Mouse (Mus musculus): ENCODE data around the gene Fbxw11.

Fbxw11 gene

GRCm38 (mm10) chr11:32733195-32733594 lies 90.7 kb downstream of the Fbxw11 start:
- in situ Hi-C loops (cut with MboI; ENCODE audit: unreplicated experiment in 2 of 2): no loop called here

DNA sequence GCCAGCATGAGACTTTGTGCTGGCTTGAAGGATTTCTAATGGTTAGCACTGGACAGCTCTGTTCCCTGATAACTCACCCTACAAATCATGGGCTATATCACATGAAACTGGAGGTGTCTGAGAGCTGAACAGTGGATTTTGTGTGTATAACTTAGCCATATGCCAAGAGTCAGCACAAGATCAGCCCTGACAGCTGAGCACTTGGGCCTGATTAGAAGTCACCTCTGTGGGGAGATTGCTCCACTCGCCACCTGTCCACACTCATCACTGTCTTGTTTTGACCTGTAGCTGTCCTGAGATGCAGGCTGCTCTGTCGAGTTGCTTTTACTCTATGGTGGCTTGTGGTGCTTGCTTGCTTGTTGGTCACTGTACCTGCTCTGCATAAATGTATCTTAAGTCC lies 93.8 kb downstream of the Fbxw11 start:
- in situ Hi-C loops (cut with MboI; ENCODE audit: unreplicated experiment in 2 of 2): no loop called here

DNA sequence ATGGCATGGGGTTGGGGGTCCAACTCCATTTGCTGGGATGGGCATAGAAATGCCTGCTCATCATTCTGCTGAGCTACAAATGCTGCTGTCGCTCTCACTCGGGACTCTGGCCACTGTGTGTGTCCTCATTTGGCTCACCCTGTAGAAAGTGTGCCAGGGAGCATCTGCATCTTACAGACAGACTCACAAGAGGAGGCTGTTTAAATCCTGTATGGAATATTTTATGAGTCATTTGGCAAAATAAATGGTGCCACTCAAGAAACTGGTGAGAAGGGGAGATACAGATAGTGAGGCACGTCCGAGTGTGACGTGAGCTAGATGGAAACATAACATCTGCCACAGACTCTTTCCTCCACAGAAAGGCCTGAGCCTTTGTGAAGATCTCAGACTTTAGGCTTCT lies 95.2 kb downstream of the Fbxw11 start:
- in situ Hi-C loops (cut with MboI; ENCODE audit: unreplicated experiment in 2 of 2): no loop called here

DNA sequence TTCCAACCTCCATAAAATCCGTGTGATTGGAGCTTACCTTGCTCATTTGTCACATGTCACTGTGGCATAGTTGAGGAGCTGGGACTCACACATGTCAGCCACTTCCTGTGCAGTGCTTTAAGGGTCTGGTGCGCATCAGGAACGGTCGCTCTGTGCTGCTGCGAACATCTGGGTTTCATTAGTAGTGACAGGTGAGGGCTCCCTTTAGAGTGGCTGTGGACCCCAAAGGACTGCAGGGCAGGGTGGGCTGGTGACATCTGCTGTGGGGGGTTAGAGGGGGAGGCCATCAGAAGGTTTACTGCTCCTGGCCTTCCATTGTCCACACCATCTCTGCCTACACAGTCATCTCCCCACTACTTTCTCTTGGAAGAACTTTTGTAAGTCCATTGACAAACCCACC lies 101.4 kb downstream of the Fbxw11 start:
- in situ Hi-C loops (cut with MboI; ENCODE audit: unreplicated experiment in 2 of 2): no loop called here

- in situ Hi-C loops (cut with MboI; ENCODE audit: unreplicated experiment in 2 of 2): no loop called here
These were observed 101.9 kb downstream of the Fbxw11 start for GRCm38 (mm10) chr11:32744463-32744862.

DNA sequence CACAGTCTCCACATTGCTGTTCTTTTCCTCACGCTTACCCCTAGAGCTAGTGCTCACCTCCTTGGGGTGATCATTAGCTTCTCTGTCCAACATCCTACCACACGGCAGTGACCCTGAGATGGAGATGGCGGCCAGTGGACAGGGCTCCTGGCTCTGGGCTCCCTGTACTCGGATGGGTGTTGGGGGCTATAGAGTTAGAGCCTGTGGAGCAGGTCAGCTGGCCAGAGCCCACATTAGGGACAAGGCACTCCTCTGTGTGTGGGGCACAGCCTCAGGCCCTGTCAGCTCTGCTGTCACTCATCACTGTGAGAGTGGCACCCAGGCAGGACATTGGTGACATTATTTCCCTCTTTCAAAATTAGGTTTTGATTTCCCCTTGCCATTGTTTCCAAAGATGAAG lies 102.9 kb downstream of the Fbxw11 start:
- in situ Hi-C loops (cut with MboI; ENCODE audit: unreplicated experiment in 2 of 2): no loop called here

DNA sequence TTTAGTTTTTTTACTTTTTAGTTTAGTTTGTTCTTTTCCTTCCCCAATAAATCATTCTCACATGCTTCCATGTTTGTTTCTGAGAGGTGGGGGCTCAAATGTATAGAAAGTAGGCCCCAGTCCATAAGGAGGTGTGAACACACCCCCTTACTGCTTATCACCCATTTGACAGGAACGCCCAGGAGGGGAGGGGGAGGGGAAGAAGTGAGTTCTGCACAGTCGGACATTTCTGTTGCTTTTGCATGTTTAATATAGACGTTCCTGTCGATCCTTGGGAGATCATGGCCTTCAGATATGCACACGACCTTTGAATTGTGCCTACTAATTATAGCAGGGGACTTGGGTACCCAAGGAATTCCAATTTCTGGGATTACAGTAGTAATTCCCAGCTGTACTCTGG lies 103.5 kb downstream of the Fbxw11 start:
- in situ Hi-C loops (cut with MboI; ENCODE audit: unreplicated experiment in 2 of 2): no loop called here

GRCm38 (mm10) chr11:32746475-32746874 lies 104.0 kb downstream of the Fbxw11 start:
- in situ Hi-C loops (cut with MboI; ENCODE audit: unreplicated experiment in 2 of 2): no loop called here

DNA sequence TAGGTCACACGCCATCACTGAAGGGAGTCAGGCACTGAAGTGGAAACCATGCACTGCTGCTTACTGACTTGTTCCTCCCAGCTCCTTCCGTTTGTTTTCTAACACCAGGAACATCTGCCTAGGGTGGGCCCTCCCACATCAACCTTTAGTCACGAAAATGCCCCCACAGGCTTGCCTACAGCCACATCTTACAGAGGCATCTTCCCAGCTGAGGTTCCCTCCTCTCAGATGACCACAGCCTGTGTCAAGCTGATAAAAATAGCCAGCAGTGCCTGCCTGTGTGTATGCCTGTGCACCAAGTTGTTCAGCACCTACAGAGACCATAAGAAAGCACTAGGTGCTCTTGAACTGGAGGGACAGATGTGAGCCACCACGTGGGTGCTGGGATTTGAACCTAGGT lies 106.3 kb downstream of the Fbxw11 start:
- in situ Hi-C loops (cut with MboI; ENCODE audit: unreplicated experiment in 2 of 2): no loop called here

GRCm38 (mm10) chr11:32751863-32752594 lies 109.5 kb downstream of the Fbxw11 start:
- in situ Hi-C loops (cut with MboI; ENCODE audit: unreplicated experiment in 2 of 2): no loop called here

DNA sequence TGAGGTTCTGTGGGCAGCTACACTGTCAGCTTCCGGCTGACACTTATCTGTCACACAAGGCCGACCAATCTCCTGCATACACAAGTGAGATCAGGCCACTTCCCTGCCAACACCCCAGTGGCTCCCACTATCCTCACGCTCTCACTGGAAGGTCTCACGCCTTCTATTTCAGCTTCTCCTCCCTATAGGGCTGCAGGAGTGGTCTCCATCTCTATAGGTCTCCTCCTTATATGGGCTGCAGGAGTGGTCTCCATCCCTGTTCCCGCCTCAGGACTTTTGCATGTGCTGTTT lies 110.0 kb downstream of the Fbxw11 start:
- in situ Hi-C loops (cut with MboI; ENCODE audit: unreplicated experiment in 2 of 2): no loop called here

DNA sequence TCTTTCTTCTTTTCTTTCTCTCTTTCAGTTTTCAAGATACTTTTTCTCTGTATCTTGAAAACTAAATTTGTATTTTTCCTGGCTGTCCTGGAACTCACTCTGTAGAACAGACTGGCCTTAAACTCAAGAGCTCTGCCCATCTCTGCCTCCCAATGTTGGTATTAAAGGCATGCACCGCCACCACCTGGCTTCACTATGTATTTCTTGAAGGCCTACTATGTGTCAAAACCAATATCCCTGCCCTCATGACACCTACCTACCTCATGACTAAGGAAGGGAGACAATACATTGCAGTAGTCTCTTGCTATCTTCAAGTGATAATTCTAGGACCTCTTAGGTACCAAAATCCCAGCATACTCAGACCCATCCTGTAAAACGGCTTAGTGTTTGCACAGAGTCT lies 110.8 kb downstream of the Fbxw11 start:
- in situ Hi-C loops (cut with MboI; ENCODE audit: unreplicated experiment in 2 of 2): no loop called here

DNA sequence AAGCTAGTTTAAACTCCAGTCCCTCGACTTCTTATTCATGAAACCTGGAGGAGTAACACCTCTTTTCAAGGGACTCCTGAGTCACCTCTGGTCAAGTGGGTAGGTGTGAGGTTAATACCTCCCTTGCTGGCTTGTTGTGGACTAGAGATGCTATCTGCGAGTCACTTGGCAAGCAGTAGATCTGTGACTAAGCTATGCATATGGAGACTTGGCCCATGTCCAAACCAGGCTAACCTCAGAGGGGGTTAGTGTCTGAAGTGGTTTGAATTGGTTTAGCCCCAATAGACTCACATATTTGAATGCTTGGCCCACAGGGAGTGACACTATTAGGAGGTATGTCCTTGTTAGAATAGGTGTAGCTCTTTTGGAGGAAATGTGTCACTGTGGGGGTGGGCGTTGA lies 120.2 kb downstream of the Fbxw11 start:
- in situ Hi-C loops (cut with MboI; ENCODE audit: unreplicated experiment in 2 of 2): no loop called here

- in situ Hi-C loops (cut with MboI; ENCODE audit: unreplicated experiment in 2 of 2): no loop called here
These were observed 125.1 kb downstream of the Fbxw11 start for GRCm38 (mm10) chr11:32767496-32768230.

DNA sequence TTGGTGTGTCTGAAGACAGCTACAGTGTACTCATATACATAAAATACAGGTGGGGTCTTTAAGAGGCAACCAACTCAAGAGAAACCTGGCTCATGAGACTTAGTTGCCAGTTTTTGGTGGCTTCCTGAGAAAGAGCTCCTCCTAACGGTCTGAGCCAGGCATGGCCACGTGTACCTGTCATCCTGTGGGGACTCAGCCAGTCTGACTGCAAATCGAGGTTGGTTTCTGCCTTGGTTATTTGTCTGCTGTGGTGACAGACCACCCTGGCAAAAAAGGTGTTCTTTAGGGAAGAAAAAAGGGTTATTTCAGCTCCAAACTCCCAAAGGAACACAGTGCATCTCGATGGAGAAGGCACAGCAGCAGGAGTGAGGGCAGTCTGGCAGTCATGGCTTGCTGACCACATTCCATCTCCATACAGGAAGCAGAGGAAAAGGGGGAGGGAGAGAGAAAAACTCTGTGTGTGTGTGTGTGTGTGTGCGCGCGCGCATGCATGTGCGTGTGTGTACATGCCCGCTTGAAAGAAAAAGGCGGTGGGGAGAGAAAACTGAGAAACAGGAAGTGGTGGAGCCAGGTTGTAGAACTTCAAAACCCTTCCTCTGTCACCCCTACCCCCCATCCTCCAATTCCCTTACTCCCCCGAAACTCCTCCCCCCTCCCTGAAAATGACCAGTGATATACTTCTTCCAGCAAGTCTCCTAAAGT lies 126.3 kb downstream of the Fbxw11 start:
- in situ Hi-C loops (cut with MboI; ENCODE audit: unreplicated experiment in 2 of 2): no loop called here

DNA sequence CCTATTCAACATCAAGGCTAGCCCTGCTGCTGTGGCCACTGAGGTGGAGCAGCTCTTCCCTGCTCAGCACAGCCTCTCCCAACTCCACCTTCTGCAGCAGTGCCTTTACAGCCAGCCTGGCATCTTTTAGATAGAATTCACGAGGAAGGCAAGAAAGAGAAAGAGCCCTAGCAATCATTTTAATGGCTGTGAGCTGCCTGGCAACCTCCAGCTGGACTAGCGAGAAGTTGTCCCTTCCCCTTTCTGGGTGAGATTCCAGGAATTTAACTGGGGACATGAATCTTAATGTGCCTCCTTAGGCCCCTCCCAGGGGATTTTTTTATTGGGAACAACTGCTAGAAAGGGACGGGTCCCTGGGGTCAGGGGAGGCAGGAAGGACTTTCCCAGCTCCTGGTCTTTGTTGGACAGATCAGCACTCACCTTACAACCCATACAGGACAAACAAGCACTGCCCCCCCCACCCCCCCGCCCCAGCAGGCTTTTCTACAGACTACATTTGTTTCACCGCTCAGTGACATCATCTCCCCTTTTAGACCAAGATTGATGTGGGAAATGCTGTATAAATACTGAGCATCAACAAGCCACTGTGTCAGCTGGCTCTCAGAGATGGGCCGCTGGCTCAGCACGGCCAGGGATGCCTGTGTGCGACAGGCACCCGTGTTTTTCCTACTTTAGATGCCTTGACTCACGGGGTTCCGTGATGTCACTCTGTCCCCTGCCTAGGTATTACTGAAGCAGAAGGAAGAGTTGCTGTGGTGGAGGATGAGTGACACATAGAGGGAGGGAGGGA lies 138.4 kb downstream of the Fbxw11 start:
- in situ Hi-C loops (cut with MboI; ENCODE audit: unreplicated experiment in 2 of 2): no loop called here

- in situ Hi-C loops (cut with MboI; ENCODE audit: unreplicated experiment in 2 of 2): no loop called here
These were observed 139.3 kb downstream of the Fbxw11 start for GRCm38 (mm10) chr11:32781633-32782404.

GRCm38 (mm10) chr11:32782724-32783123 lies 140.2 kb downstream of the Fbxw11 start:
- in situ Hi-C loops (cut with MboI; ENCODE audit: unreplicated experiment in 2 of 2): no loop called here

- in situ Hi-C loops (cut with MboI; ENCODE audit: unreplicated experiment in 2 of 2): no loop called here
These were observed 143.1 kb downstream of the Fbxw11 start for GRCm38 (mm10) chr11:32785591-32786147.

- in situ Hi-C loops (cut with MboI; ENCODE audit: unreplicated experiment in 2 of 2): no loop called here
These were observed 143.7 kb downstream of the Fbxw11 start for GRCm38 (mm10) chr11:32786201-32786600.
